9 mouse cellular contexts compared by ENCODE assay signal in genomic region chr2:32821041-32821802, GRCm38 (mm10). TPM values are rescaled to one million over a fixed set of nuclear protein-coding genes. Genes with fewer than 3 reads are reported as not detected.
DNase-seq lines count a peak whose midpoint lies in the region; ATAC-seq lines count a peak whose summit lies in the region.
"Had no signal": no experiment of that assay in that cellular context is flagged by ENCODE, and none has a peak within 500 bp of the region (broad histone marks: within the 10 kb centered on the region; RNA-seq: fewer than 3 reads in every experiment).

No protein-coding gene starts in this region.

- peak; percentile 50 for DNase-seq in hindbrain, embryonic 14.5 days (ENCODE audit: low spot score)
- DNase-seq in ES-CJ7 (ENCODE audit: low read depth, low spot score): peak; percentile 55
- peak; percentile 55 to 57 for DNase-seq in adrenal gland, postnatal 36 days
- peak; percentile 44 for DNase-seq in kidney, postnatal 14 days
- peak; percentile 69 for DNase-seq in midbrain, embryonic 14.5 days
- DNase-seq in left cerebral cortex, postnatal 14 days (ENCODE audit: low spot score in 2 of 2): no peak

- ATAC-seq in hindbrain, embryonic 14.5 days (ENCODE audit: low FRiP score): no peak
- no peak for ATAC-seq in hindbrain, embryonic 16.5 days
- ATAC-seq in midbrain, embryonic 14.5 days (ENCODE audit: low FRiP score, low TSS enrichment): no peak

- H3K27ac ChIP-seq in hindbrain, embryonic 14.5 days: no peak overlapping the region
- no peak overlapping the region for H3K27ac ChIP-seq in hindbrain, embryonic 16.5 days (ENCODE audit: low read depth, low read length)
- H3K27ac ChIP-seq in midbrain, embryonic 14.5 days (replicated peaks; ENCODE audit: low read depth, low read length): no peak overlapping the region
- H3K27ac ChIP-seq: heart, embryonic 13.5 days; neural tube, embryonic 12.5 days had no signal

- H3K36me3 ChIP-seq in hindbrain, embryonic 14.5 days (replicated peaks; ENCODE audit: control insufficient read depth, insufficient read depth): peaks cover 53% of the 10 kb centered on the region
- H3K36me3 ChIP-seq in hindbrain, embryonic 16.5 days (ENCODE audit: control insufficient read depth, insufficient read depth, low read length): 0 out of 2 replicates have a peak, but pooled peaks cover 6% of the 10 kb centered on the region
- peaks cover 54% of the 10 kb centered on the region for H3K36me3 ChIP-seq in midbrain, embryonic 14.5 days (ENCODE audit: control insufficient read depth, insufficient read depth, low read length)

- intact Hi-C loops in left cerebral cortex, postnatal 14 days (cut with DNase I): no loop called here

- WGBS in hindbrain, embryonic 14.5 days: 72% methylated on average over 11 of the region's 11 CpGs
- WGBS in hindbrain, embryonic 16.5 days: 69% methylated on average over 11 of the region's 11 CpGs
- WGBS in midbrain, embryonic 14.5 days: 73% methylated on average over 11 of the region's 11 CpGs

- H3K9me3 ChIP-seq in hindbrain, embryonic 14.5 days (ENCODE audit: control insufficient read depth, low read length): no peaks in the 10 kb centered on the region
- H3K9me3 ChIP-seq in hindbrain, embryonic 16.5 days (ENCODE audit: control insufficient read depth, low read length): no peaks in the 10 kb centered on the region
- H3K9me3 ChIP-seq in midbrain, embryonic 14.5 days (ENCODE audit: control insufficient read depth, low read length): no peaks in the 10 kb centered on the region
- H3K9me3 ChIP-seq: heart, embryonic 13.5 days; neural tube, embryonic 12.5 days had no signal

- H3K27me3 ChIP-seq in hindbrain, embryonic 14.5 days (ENCODE audit: control insufficient read depth, insufficient read depth, low read length): no peaks in the 10 kb centered on the region
- no peaks in the 10 kb centered on the region for H3K27me3 ChIP-seq in hindbrain, embryonic 16.5 days (replicated peaks; ENCODE audit: control insufficient read depth, insufficient read depth, low read length)
- H3K27me3 ChIP-seq in midbrain, embryonic 14.5 days (ENCODE audit: control insufficient read depth, insufficient read depth, low read length): no peaks in the 10 kb centered on the region
- H3K27me3 ChIP-seq: heart, embryonic 13.5 days; neural tube, embryonic 12.5 days had no signal

- H3K4me3 ChIP-seq in hindbrain, embryonic 14.5 days (replicated peaks; ENCODE audit: low read length): no peak overlapping the region
- H3K4me3 ChIP-seq in hindbrain, embryonic 16.5 days (ENCODE audit: low read length): no peak overlapping the region
- H3K4me3 ChIP-seq in midbrain, embryonic 14.5 days (replicated peaks; ENCODE audit: low read depth, low read length): no peak overlapping the region
- H3K4me3 ChIP-seq: heart, embryonic 13.5 days; neural tube, embryonic 12.5 days had no signal

- no peak overlapping the region for H3K4me2 ChIP-seq in hindbrain, embryonic 14.5 days (replicated peaks)
- H3K4me2 ChIP-seq in hindbrain, embryonic 16.5 days (ENCODE audit: low read length): no peak overlapping the region
- no peak overlapping the region for H3K4me2 ChIP-seq in midbrain, embryonic 14.5 days (ENCODE audit: low read length)
- H3K4me2 ChIP-seq: heart, embryonic 13.5 days; neural tube, embryonic 12.5 days had no signal

- no peaks in the 10 kb centered on the region; the same call in 1 of the 2 replicates for H3K4me1 ChIP-seq in hindbrain, embryonic 14.5 days (replicated peaks; ENCODE audit: control insufficient read depth, insufficient read depth, low read length)
- H3K4me1 ChIP-seq in hindbrain, embryonic 16.5 days (ENCODE audit: control insufficient read depth, insufficient read depth, low read depth, low read length): peaks cover 12% of the 10 kb centered on the region
- H3K4me1 ChIP-seq in midbrain, embryonic 14.5 days (ENCODE audit: control insufficient read depth, insufficient read depth, low read length): no peaks in the 10 kb centered on the region

- no peak overlapping the region for H3K9ac ChIP-seq in hindbrain, embryonic 14.5 days
- no peak overlapping the region for H3K9ac ChIP-seq in hindbrain, embryonic 16.5 days (ENCODE audit: low read depth, low read length)
- H3K9ac ChIP-seq in midbrain, embryonic 14.5 days (replicated peaks; ENCODE audit: low read length): no peak overlapping the region
- H3K9ac ChIP-seq: heart, embryonic 13.5 days; neural tube, embryonic 12.5 days had no signal

RNA-seq across cellular contexts. Expression of gene Stxbp1, which starts 25.8 kb away (rescaled TPM):
- 275 and 317 TPM in 2 replicates for polyA plus RNA-seq in hindbrain, embryonic 14.5 days (2014; fragmentation: Nextera tagmentation; extraction: Ambion mirVana)
- 357 and 362 TPM in 2 replicates for polyA plus RNA-seq in hindbrain, embryonic 16.5 days (2015; fragmentation: Nextera tagmentation; extraction: Ambion mirVana)
- total RNA-seq in adrenal gland, postnatal 36 days (2021): 10 to 100 TPM; 21.5 to 30.6 TPM
- 240 and 245 TPM in 2 replicates for polyA plus RNA-seq in midbrain, embryonic 14.5 days (2014; fragmentation: Nextera tagmentation; extraction: Ambion mirVana)
- 1,000 to 10,000 TPM; 1,032 to 1,038 TPM for total RNA-seq in left cerebral cortex, postnatal 14 days (2021)

RNA-seq across cellular contexts. Expression of gene Cfap157, which starts 37.0 kb away (rescaled TPM):
- 0.42 and 1.2 TPM in 2 replicates for polyA plus RNA-seq in hindbrain, embryonic 14.5 days (2014; fragmentation: Nextera tagmentation; extraction: Ambion mirVana)
- 0.75 and 1.1 TPM in 2 replicates for polyA plus RNA-seq in hindbrain, embryonic 16.5 days (2015; fragmentation: Nextera tagmentation; extraction: Ambion mirVana)
- not detected for total RNA-seq in adrenal gland, postnatal 36 days (2021)
- polyA plus RNA-seq in midbrain, embryonic 14.5 days (2014; fragmentation: Nextera tagmentation; extraction: Ambion mirVana): 0.38 and 0.39 TPM in 2 replicates
- total RNA-seq in left cerebral cortex, postnatal 14 days (2021): under 1 TPM in 1 of 2 experiments, not detected in 1; 0.33 TPM

RNA-seq across cellular contexts. Expression of gene Ptrh1, which starts 45.6 kb away (rescaled TPM):
- 4.3 and 5.1 TPM in 2 replicates for polyA plus RNA-seq in hindbrain, embryonic 14.5 days (2014; fragmentation: Nextera tagmentation; extraction: Ambion mirVana)
- polyA plus RNA-seq in hindbrain, embryonic 16.5 days (2015; fragmentation: Nextera tagmentation; extraction: Ambion mirVana): 6.5 and 6.8 TPM in 2 replicates
- 10 to 100 TPM in 1 of 2 experiments, 1 to 10 TPM in 1; 8.3 to 12.0 TPM for total RNA-seq in adrenal gland, postnatal 36 days (2021)
- polyA plus RNA-seq in midbrain, embryonic 14.5 days (2014; fragmentation: Nextera tagmentation; extraction: Ambion mirVana): 3.5 TPM in 2 replicates
- total RNA-seq in left cerebral cortex, postnatal 14 days (2021): 1 to 10 TPM; 6.1 to 7.6 TPM

RNA-seq across cellular contexts. Expression of gene Ttc16, which starts 45.8 kb away (rescaled TPM):
- 0.52 and 0.74 TPM in 2 replicates for polyA plus RNA-seq in hindbrain, embryonic 14.5 days (2014; fragmentation: Nextera tagmentation; extraction: Ambion mirVana)
- polyA plus RNA-seq in hindbrain, embryonic 16.5 days (2015; fragmentation: Nextera tagmentation; extraction: Ambion mirVana): 0.53 and 0.60 TPM in 2 replicates
- total RNA-seq in adrenal gland, postnatal 36 days (2021): under 1 TPM; 0.10 to 0.20 TPM
- 0.41 and 0.80 TPM in 2 replicates for polyA plus RNA-seq in midbrain, embryonic 14.5 days (2014; fragmentation: Nextera tagmentation; extraction: Ambion mirVana)
- under 1 TPM; 0.23 to 0.35 TPM for total RNA-seq in left cerebral cortex, postnatal 14 days (2021)

RNA-seq across cellular contexts. Expression of gene Fam129b, which starts 54.7 kb away (rescaled TPM):
- polyA plus RNA-seq in hindbrain, embryonic 14.5 days (2014; fragmentation: Nextera tagmentation; extraction: Ambion mirVana): 16.8 and 19.4 TPM in 2 replicates
- polyA plus RNA-seq in hindbrain, embryonic 16.5 days (2015; fragmentation: Nextera tagmentation; extraction: Ambion mirVana): 31.7 and 37.0 TPM in 2 replicates
- total RNA-seq in adrenal gland, postnatal 36 days (2021): 10 to 100 TPM; 15.8 to 32.3 TPM
- 13.6 and 19.8 TPM in 2 replicates for polyA plus RNA-seq in midbrain, embryonic 14.5 days (2014; fragmentation: Nextera tagmentation; extraction: Ambion mirVana)
- total RNA-seq in left cerebral cortex, postnatal 14 days (2021): 10 to 100 TPM; 20.0 to 21.0 TPM

Comparison
In these comparisons a context has a peak if more than half of its experiments do, and no peak if none do; other contexts are left out.
1. DNase-seq: peak in hindbrain, embryonic 14.5 days (single experiment), ES-CJ7 (single experiment), adrenal gland, postnatal 36 days (2 of 2), kidney, postnatal 14 days (single experiment) and midbrain, embryonic 14.5 days (single experiment); none in left cerebral cortex, postnatal 14 days (0 of 2).